Mouse (Mus musculus) ES-E14 (cell line): ENCODE results near the gene Rpl5.

Experiments used
- MAFK ChIP-seq: IDR thresholded peaks from 2 replicates; pipeline ENCODE4 v1.6.1; 2014; ENCODE audit warnings: mild to moderate bottlenecking, low read depth, low read length, inconsistent platforms; ENCODE audit not compliant: insufficient read depth
- ZNF384 ChIP-seq: IDR thresholded peaks from 2 replicates; pipeline ENCODE4 v1.6.1; 2012; ENCODE audit warnings: low read depth, low read length, inconsistent platforms

GRCm38 (mm10) chr5:107936625-107937389, 36.5 kb downstream of the Rpl5 start:
- TF ChIP-seq MAFK (no peak), ZNF384 (no peak)
